Mouse (Mus musculus) heart, embryonic 16.5 days (tissue): ENCODE measurements around the gene Asic3. TPM values are rescaled to one million over a fixed set of nuclear protein-coding genes. Genes with fewer than 3 reads are reported as not detected.
"Not testable (repeated sequence)": the region's sequence is repeated elsewhere in the genome, so short reads cannot be mapped to it uniquely, and the experiment has no call there.

ENCODE experiments used
- ATAC-seq: fragments of 200-750 bp; cut with Nextera tagmentation; replicated peaks from 2 replicates; pipeline ENCODE4 v1.8.0; 2017; ENCODE audit warnings: moderate number of reproducible peaks; ENCODE audit not compliant: insufficient read depth, low FRiP score; ENCODE audit errors: extremely low read depth
- H3K27ac ChIP-seq: fragments of 300-500 bp; sonication (generic); 2 replicates; pipeline ENCODE4 v1.5.1; 2014; ENCODE audit warnings: mild to moderate bottlenecking, low read length, control low read depth, moderate library complexity
- H3K27me3 ChIP-seq: fragments of 300-500 bp; sonication (generic); 2 replicates; pipeline ENCODE4 v1.6.1; 2014; ENCODE audit warnings: low read length, mixed read lengths; ENCODE audit not compliant: control insufficient read depth, insufficient read depth
- H3K36me3 ChIP-seq: fragments of 300-500 bp; sonication (generic); 2 replicates; pipeline ENCODE4 v1.6.1; 2014; ENCODE audit not compliant: control insufficient read depth, insufficient read depth
- H3K4me1 ChIP-seq: fragments of 300-500 bp; sonication (generic); 2 replicates; pipeline ENCODE4 v1.6.1; 2014; ENCODE audit warnings: low read length, mixed read lengths; ENCODE audit not compliant: control insufficient read depth, insufficient read depth
- H3K4me2 ChIP-seq: fragments of 300-500 bp; sonication (generic); 2 replicates; pipeline ENCODE4 v1.6.1; 2014; ENCODE audit warnings: low read depth, mild to moderate bottlenecking, control low read depth, low read length
- H3K4me3 ChIP-seq: fragments of 300-500 bp; sonication (generic); 2 replicates; pipeline ENCODE4 v1.5.1; 2014; ENCODE audit warnings: mild to moderate bottlenecking, control low read depth, low read length
- H3K9ac ChIP-seq: fragments of 300-500 bp; sonication (generic); 2 replicates; pipeline ENCODE4 v1.6.1; 2014; ENCODE audit warnings: low read length, control low read depth
- H3K9me3 ChIP-seq: fragments of 300-500 bp; sonication (generic); replicated peaks from 2 replicates; pipeline ENCODE4 v1.6.1; 2016; ENCODE audit warnings: low read length; ENCODE audit not compliant: control insufficient read depth
- WGBS: fragments of 180-500 bp; shearing (Covaris S2); extraction: QIAGEN DNeasy Blood & Tissue Kit; methylation state at CpG from one replicate; pipeline ENCODE4 v1.1.7; 2014; 5-methylcytosine and 5-hydroxymethylcytosine counted together
- polyA plus RNA-seq: library from polyadenylated mRNA; unstranded; fragments of >200 nt; fragmentation: Nextera tagmentation; extraction: Ambion mirVana; gene quantifications from 2 replicates; pipeline ENCODE4 v1.2.1, GENCODE M21; 2015

Asic3 gene
- polyA plus RNA-seq, 1 experiment from 2014 or later = 0.14 TPM

DNA sequence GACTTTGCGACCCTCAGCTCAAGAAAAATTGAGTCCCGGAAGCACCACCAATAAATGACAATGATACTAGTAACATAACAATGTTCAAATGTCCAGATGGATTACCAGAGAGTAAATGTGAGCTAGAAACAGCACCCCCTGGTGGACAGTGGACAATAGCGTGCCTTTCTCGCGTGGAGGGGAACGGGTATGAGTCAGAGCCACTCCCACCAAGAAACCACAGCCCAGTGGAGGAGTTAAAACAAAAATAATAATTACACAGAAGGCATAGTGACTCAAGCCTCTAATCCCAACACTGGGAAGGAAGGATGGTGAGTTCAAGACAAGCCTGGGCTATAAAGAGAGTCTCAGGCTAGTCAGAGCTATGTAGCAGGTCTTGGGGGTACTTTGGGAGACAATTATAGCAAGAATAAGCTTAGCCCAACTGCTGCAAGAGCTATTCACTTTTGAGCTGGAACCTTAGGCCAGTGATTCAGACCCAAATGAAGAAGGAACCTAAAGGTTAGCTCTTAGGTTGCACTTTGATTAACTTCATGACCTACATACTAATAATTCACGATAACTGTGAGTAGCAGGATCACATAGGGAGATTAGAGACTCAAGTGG, 19.7 kb upstream of the Asic3 start, which contains the start of gene Abcb8:
Abcb8 (plus strand) TSS at position 272 of the 606 bp plus-strand sequence.
- Histone ChIP-seq H3K27me3 (no peaks in the 10 kb centered on the region), H3K9ac (peak within 1 kb of the TSS; percentile 55), H3K4me3 (peak within 1 kb of the TSS; percentile 52), H3K9me3 (no peaks in the 10 kb centered on the region), H3K27ac (peak within 1 kb of the TSS; percentile 75), H3K36me3 (peaks cover 3% of the 10 kb centered on the region; the same call in 1 of the 2 replicates), H3K4me1 (peaks cover 22% of the 10 kb centered on the region), H3K4me2 (peak within 1 kb of the TSS; percentile 64)
- ATAC-seq = no peak
- WGBS = 24% methylated on average over 7 of the region's 7 CpGs

DNA sequence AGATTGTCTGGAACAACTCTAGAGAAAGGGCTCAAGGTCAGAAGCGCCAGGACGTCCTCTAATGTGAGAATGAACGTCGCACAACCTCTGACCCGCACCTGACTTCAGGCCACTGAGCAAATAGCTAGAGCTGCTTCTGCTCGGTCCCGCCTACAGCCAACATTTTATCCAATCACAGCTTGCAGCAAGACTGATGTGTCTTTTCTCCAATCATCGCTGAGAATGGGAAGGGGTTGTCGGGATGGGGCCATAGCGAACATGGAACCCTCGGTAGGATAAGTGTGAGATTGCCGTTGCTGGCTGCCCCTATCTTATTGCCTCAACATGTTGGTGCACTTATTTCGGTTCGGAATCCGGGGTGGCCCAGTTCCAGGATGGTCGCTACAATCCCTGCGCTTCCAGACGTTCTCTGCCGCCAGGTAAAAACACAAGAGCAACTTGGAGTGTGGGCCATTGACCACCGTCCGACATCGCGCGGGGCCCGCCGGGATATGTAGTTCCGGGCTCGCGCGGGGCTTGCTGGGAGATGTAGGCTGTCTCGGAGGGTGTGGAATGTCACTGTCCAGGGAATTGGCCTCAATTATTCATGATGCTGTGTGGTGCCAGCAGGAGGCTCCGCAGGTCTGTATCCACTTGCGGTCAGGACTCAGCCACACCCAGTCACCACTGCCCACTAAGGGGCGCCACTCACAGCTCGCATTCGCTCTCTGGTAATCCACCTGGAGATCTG, 18.9 kb upstream of the Asic3 start:
- Histone ChIP-seq H3K27me3 (no peaks in the 10 kb centered on the region), H3K9ac (peak overlapping the region; percentile 55), H3K9me3 (no peaks in the 10 kb centered on the region), H3K4me1 (peaks cover 17% of the 10 kb centered on the region), H3K36me3 (peaks cover 3% of the 10 kb centered on the region; the same call in 1 of the 2 replicates), H3K4me2 (peak overlapping the region; percentile 64), H3K27ac (peak overlapping the region; percentile 75), H3K4me3 (peak overlapping the region; percentile 52)
- 1% methylated on average over 36 of the region's 36 CpGs for WGBS
- ATAC-seq = peak; percentile 96

DNA sequence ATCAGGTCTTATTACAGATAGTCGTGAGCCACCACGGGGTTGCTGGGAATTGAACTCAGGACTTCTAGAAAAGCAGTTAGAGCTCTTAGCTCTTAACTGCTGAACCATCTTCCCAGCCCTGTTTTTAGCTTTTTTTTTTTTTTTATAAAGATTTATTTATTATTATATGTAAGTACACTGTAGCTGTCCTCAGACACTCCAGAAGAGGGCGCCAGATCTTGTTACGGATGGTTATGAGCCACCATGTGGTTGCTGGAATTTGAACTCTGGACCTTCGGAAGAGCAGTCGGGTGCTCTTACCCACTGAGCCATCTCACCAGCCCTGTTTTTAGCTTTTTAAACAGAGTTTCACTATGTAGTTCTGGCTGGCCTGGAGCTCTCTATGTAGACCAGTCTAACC, 16.9 kb upstream of the Asic3 start:
- WGBS = 91% methylated on average over 6 of the region's 6 CpGs
- H3K4me1 ChIP-seq = peaks cover 12% of the 10 kb centered on the region
- H3K36me3 ChIP-seq, H3K27me3 ChIP-seq, H3K9me3 ChIP-seq, H3K27ac ChIP-seq, ATAC-seq, H3K9ac ChIP-seq, H3K4me3 ChIP-seq, H3K4me2 ChIP-seq: not testable (repeated sequence)

DNA sequence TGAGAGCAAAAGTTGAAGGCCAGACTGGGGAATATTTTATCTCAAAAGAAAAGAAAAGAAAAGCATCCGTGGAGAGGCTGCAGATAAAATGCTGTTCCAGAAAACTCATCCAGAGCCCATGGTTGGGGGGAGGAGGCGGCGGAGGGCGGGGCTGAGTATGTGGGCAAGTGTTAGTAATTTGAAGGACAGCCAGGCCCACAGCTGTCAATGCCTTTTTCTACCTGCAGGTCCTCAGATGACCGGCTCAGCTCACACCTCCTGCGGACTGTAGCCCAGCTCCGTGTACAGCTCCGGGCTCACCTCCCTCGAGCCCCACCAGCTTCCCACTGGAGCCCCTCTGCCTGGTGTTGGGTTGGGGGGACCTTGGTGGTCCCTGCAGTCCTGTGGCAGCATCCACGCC, 13.5 kb upstream of the Asic3 start:
- H3K4me2 ChIP-seq = no peak overlapping the region
- H3K9ac ChIP-seq = no peak overlapping the region
- peaks cover 13% of the 10 kb centered on the region for H3K36me3 ChIP-seq
- H3K4me3 ChIP-seq = no peak overlapping the region
- H3K4me1 ChIP-seq = peaks cover 11% of the 10 kb centered on the region
- WGBS = 73% methylated on average over 10 of the region's 10 CpGs
- no peaks in the 10 kb centered on the region for H3K27me3 ChIP-seq
- no peak for ATAC-seq
- no peak overlapping the region for H3K27ac ChIP-seq
- H3K9me3 ChIP-seq = no peaks in the 10 kb centered on the region

DNA sequence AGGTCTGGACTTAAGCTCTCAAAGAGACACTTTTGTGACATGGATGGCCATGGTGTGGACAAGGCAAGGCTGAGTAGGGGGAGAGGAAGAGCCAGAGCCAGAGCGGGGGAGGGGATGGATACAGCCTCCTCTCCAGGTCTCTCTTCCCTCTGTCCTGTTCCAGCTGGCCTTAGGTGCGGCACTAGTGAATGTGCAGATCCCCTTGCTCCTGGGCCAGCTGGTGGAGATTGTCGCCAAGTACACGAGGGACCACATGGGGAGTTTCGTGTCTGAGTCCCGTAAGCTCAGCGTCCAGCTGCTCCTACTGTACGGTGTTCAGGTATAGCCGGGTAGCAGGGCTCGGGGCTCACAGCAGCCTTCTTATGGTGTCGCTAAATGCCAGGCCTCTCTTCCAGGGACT, 12.8 kb upstream of the Asic3 start:
- ATAC-seq = no peak
- peaks cover 5% of the 10 kb centered on the region; the same call in 1 of the 2 replicates for H3K4me1 ChIP-seq
- no peaks in the 10 kb centered on the region for H3K27me3 ChIP-seq
- WGBS = 87% methylated on average over 11 of the region's 11 CpGs
- H3K9me3 ChIP-seq = no peaks in the 10 kb centered on the region
- H3K4me3 ChIP-seq = no peak overlapping the region
- no peak overlapping the region for H3K4me2 ChIP-seq
- peaks cover 13% of the 10 kb centered on the region for H3K36me3 ChIP-seq
- H3K27ac ChIP-seq = no peak overlapping the region
- H3K9ac ChIP-seq = no peak overlapping the region

DNA sequence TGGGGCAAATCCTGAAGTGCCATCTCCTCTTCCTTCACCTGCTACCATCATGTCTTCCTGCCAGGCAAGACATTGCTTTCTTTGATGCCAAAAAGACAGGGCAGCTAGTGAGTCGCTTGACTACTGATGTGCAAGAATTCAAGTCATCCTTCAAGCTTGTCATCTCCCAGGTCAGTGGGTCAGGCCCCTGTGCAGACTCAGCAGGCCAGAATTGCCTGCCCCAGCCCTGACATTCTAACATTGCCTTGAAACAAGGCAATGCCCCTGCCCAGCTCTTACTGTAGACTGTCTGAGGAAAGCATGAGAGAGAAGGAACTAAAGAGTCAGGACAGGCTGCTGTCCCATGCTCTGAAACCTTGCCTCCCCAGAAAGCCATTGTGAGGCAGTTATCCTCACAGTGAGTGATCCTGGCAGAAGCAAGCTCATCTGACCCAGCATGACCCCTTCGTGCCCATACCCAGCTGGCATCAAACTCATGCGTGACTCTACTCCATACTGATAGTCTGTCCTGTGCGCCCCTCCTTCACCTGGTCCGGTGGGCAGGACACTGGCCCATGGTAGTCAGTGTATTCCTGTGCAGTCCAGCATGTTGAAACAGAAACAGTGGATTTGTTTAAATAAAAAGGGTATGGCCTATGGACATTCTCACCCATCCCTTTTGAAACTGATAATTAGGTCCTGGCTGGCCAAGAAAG, 12.1 kb upstream of the Asic3 start:
- no peaks in the 10 kb centered on the region for H3K27me3 ChIP-seq
- 90% methylated on average over 5 of the region's 5 CpGs for WGBS

DNA sequence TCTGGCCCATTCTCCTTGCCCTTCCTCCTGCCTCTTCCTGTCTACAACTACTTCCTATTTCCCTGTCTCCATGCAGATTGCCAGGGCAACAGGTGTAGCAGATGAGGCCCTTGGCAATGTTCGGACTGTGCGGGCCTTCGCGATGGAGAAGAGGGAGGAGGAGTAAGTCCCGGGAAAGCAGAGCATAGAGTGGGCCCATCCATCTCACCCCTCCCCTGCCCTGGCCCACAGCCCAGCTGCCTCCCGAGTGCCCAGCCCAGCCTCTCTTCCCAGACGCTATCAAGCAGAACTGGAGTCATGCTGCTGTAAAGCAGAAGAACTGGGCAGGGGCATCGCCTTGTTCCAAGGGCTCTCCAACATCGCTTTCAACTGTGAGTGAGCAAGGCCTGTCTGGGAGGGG, 11.2 kb upstream of the Asic3 start:
- Histone ChIP-seq H3K9me3 (no peaks in the 10 kb centered on the region), H3K4me2 (no peak overlapping the region), H3K9ac (no peak overlapping the region; the same call in 1 of the 2 replicates), H3K4me3 (no peak overlapping the region), H3K4me1 (peaks cover 5% of the 10 kb centered on the region; the same call in 1 of the 2 replicates), H3K27me3 (no peaks in the 10 kb centered on the region), H3K27ac (no peak overlapping the region), H3K36me3 (peaks cover 16% of the 10 kb centered on the region)
- ATAC-seq = peak; percentile 76
- WGBS = 56% methylated on average over 9 of the region's 9 CpGs

More for the DNA sequence above, 12.1 kb upstream of the Asic3 start:
- H3K4me2 ChIP-seq = no peak overlapping the region
- H3K9me3 ChIP-seq = no peaks in the 10 kb centered on the region
- no peak overlapping the region for H3K9ac ChIP-seq
- H3K4me3 ChIP-seq = no peak overlapping the region
- peaks cover 14% of the 10 kb centered on the region for H3K36me3 ChIP-seq
- H3K27ac ChIP-seq = no peak overlapping the region
- peaks cover 5% of the 10 kb centered on the region; the same call in 1 of the 2 replicates for H3K4me1 ChIP-seq
- ATAC-seq = no peak

DNA sequence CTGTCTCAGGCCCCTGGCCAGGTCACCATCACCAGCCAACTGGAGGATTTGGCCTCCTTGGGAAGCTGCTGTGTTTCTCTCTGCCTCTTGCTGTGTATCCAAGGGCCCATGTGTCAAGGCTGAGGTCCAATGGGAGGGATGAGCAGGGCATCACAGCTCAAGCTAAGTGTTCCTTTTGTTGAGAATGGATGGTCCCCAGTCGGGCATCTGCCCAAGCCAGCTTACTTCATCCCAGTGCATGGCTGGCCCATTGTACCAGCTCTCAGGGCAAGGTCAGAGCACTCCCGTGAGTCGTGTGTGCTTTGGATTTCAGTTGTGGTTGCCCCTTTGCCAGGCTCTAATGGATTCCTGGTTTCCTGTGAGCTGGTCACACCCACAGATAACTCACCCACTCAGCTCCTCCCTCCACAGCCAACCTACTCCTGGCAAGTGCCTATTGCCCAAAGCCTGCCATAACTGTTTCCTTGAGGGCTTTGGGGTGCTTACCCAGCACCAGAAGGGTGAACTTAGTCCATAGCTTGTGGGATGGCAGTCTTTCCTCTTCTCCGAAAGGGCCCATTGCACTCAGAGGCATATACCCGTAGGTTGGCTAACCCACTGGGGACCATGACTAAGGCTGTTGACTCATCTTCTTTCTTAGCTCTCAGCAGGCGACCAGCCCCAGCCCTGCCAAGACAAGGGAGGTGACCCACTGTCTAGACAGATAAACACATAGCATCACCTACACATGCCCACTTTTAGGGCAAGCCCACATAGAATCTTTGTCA, 8.4 kb upstream of the Asic3 start:
- no peak for ATAC-seq
- no peak overlapping the region for H3K4me2 ChIP-seq

More for the DNA sequence above, 8.4 kb upstream of the Asic3 start:
- WGBS = 80% methylated on average over 6 of the region's 6 CpGs
- H3K4me3 ChIP-seq = no peak overlapping the region
- no peaks in the 10 kb centered on the region for H3K27me3 ChIP-seq
- H3K4me1 ChIP-seq = peaks cover 5% of the 10 kb centered on the region; the same call in 1 of the 2 replicates
- H3K9ac ChIP-seq = no peak overlapping the region
- H3K36me3 ChIP-seq = peaks cover 29% of the 10 kb centered on the region
- no peaks in the 10 kb centered on the region for H3K9me3 ChIP-seq
- H3K27ac ChIP-seq = no peak overlapping the region
